Mouse (Mus musculus): ENCODE results near the gene Svopl.

The Svopl gene

DNA sequence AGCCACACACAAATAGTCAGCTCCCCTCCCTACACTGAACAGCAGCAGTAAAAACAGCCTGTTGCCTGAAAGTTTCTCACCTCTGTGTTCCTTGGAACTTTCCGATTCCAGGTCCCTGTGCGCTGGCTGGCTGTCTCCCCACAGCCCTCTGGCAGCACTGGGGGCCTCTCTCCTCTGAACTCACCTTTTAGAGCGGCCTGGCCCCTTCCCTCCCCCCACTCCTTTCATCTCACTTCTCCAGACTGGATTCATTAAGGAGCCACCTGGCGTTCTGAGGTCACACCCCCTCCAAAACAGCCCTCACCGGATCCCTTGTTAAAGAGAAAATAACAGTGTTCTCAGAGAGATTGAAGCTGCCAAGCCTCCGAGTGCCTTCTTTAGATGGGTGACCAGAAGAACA is at the start of gene Svopl:
Gene Svopl (minus strand): TSS at position 159 of the 400 bp plus-strand sequence.
- DNase-seq: no peak

GRCm38 (mm10) chr6:38094701-38095100 is 47.9 kb upstream of the Svopl start:
- no peak for DNase-seq

- DNase-seq: no peak
Measured at GRCm38 (mm10) chr6:38092539-38092938, 45.7 kb upstream of the Svopl start.

GRCm38 (mm10) chr6:38087242-38088026 is 40.6 kb upstream of the Svopl start:
- no peak for DNase-seq

GRCm38 (mm10) chr6:38083204-38083603 is 36.4 kb upstream of the Svopl start:
- no peak for DNase-seq

- peak; percentile 39 to 45 for DNase-seq
Measured at GRCm38 (mm10) chr6:38081727-38082341, 35.0 kb upstream of the Svopl start.

DNA sequence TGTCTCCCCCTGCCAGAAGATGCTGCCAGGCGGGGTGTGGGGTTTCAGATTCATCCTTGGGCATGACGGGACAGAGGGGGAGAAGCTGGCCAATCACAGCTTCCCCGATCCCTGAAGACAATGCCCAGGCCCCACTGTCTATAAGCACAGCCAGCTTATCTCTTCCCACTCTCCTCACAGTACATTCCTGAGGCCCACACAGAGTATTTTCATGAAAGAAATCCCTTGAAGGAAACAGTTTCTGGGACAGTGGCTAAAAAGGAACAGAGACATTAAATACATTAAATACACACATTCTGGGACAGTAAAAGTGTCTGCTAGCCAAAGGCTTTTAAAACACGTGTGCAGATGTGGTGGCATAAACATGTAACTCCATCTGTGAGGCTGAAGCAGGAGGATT is 33.6 kb upstream of the Svopl start:
- DNase-seq: no peak

DNA sequence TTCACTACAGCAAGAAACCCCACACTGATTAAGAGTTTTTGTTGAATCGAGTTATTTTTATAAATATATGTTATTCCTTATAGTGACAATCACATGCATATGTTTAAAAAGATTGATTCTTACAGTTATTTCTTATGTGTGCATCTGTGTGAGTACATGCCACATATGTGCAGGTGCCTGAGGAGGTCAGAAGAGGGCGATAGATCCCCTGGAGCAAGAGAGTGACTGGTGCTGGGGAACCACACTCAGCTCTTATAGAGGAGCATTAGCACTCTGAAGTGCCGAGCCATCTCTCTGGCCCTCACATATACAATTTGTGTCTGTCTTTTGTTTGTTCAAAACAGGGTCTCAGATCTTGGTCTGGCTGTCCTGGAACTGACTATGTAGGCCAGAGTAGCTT is 26.8 kb upstream of the Svopl start:
- DNase-seq: no peak

- no peak for DNase-seq
Measured at GRCm38 (mm10) chr6:38072137-38072796, 25.5 kb upstream of the Svopl start.

DNA sequence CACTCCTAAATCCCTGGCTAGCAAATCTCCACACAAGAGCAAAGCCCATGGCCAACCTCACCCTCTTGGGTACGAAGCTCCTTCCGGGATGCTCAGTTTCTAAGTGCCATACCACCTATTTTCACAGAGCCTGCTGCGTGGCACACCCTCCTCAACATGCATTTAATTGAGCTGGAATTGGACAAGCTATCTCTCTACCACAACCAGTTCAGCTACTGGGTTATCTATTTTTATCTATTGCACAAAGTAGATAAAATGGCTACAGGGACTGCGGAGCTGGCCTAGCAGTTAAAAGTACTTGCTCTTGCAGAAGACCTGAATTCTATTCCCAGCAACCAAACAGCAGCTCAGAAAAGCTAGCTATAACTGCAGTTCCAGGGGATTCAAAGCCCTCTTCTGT is 24.5 kb upstream of the Svopl start:
- DNase-seq: no peak

DNA sequence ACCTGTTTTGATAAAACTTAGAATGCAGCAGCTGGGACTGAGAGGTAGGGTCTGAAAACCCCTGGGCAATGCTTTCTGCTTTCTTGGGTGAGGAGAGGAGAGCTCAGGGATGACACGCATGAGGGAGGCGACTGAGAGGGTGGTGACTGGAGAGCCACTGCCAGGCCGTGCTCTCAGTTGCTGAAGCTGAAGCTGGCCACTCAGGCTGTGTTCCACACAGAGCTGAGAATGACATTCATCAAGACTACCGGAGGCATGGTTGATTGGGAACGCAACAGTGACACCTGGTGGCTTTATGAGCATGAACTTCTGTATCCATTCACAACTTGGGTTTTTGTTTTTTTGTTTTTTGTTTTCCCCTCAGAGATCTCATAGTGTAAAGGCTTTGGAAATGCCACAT is 19.4 kb upstream of the Svopl start:
- peak; percentile 38 to 54 for DNase-seq

GRCm38 (mm10) chr6:38065501-38066122 is 18.8 kb upstream of the Svopl start:
- DNase-seq: no peak

GRCm38 (mm10) chr6:38065122-38065500 is 18.3 kb upstream of the Svopl start:
- no peak for DNase-seq

- DNase-seq: no peak
Measured at GRCm38 (mm10) chr6:38064621-38065020, 17.8 kb upstream of the Svopl start.

DNA sequence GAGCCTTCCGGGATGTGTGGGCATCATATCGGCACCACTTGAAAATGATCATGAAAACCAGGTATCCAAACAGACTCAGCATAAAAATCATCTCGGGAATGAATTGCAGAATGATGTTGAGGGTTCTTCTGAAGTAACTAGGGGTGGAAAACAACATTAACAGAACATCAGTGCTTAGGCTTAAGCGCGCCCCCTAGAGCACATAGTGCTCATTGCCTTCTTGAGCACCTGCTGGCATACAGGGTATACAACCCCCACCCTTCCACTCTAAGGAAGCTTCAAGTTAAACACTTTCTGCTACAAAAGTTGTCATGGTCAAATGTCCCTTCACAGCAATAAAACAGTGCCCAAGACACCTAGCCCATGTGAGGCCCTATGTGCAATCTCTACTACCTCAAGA is 12.0 kb upstream of the Svopl start:
- no peak for DNase-seq

DNA sequence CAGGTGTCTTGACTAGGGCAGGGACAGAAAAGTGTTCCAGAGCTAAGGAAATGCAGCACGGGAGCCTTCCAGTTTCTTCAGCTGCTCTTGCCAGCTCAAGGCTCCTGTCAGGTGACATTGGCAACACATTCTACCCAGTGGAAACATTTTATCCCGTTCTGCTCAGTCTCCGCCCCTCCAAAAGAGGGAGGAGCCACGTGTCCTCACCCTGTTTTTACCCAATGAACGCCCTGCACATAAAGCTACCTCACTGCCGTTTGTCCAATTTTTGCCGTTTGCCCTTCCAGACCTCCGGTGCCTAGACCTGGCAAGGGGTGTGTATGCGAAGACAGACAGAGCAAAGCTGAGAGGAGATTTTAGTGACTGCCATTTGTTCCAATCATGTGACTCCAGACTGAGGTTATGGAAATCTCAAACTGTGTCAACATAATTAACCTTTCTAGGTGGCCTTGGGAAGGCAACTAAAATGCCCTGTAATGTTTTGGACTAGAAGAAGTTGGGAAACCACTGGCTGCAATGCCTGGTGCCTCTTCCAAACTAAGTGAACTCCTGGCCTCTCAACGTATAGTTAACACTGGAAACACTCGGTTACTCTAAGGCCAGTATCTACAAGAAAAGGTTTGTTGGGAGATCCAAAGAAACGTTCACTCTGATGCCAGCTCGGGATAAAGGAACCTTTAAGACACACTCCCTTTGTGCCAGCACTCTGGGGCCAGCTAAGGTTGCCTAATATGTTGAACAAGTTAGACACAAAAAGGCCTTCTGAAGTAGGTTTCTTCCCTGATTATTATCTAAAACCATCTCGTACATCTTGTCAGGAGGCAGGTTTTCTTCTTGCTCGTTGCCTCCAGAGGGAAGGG is 8.9 kb upstream of the Svopl start:
- no peak for DNase-seq

DNA sequence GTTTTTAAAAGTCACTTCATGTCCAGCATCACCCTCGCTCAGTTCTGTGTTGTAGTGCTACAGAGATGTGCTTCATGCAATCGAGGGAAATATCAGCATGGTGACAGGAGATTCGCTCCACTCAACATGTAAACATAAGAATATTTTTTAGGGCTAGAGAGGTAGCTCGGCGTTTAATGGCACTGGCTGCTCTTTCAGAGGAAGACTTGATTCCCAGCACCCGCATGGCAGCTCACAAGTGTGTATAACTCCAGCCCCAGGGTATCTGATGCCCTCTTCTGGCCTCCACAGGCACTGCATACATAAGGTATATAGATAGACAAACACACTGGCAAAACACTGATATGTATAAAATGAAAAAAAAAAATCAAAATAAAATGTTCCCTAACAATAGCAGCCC is 2.8 kb upstream of the Svopl start:
- DNase-seq: no peak

- DNase-seq: no peak
Measured at GRCm38 (mm10) chr6:38048800-38049561, 2.2 kb upstream of the Svopl start.

- no peak for DNase-seq
Measured at GRCm38 (mm10) chr6:38048003-38048402, 1.2 kb upstream of the Svopl start.

DNA sequence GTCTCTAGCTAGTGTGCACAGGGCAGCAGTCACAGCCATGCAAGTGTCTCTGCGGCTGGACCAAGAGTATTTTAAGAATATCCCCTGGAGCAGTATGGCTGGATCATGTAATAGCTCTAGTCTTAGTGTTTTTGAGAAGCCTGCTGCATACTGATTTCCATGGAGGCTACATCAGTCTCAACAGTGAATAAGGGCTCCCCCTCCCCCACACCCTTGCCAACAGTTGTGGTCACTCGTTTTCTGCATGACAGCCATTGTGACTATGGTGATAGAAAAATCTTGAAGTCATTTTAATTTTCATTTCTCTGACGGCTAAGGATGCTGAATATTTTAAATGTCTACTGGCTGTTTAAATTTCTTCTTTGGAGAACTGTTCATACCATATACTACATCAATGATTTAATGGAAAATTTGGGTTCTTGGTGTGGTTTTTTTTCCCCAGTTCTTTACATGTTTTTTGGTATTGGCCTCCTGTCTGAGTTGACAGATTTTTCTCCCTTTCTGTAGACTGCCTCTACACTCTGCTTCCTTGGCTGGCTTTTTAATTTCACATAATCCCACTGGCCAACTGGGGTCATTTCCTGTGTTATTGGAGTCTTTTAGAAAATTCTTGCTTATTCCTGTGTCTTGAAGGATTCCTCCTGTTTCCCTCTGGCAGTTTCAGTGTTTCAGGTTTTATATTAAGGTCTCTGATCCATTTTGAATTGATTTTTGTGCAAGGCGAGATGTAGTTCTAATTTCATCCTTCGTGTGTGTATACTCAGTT is 13.8 kb downstream of the Svopl start:
- peak in 1 of 2 experiments; percentile 13 for DNase-seq
